Mouse (Mus musculus) MEL (cell line): ENCODE measurements at regions not wholly inside any gene's neighbourhood (a gene's known extent, or its start where the extent isn't known, plus 50 kb on each side); places are given as distances from the start of the nearest gene placed in this dataset.

ENCODE experiments used
- DNase-seq: peaks from one replicate; pipeline ENCODE4 v3.0.0; 2011; ENCODE audit warnings: low read depth, low spot score
- H3K27ac ChIP-seq: 2 replicates; pipeline ENCODE4 v1.5.1; 2012; ENCODE audit warnings: low read depth, mild to moderate bottlenecking, control low read depth, low read length, moderate library complexity; ENCODE audit not compliant: control insufficient read depth
- H3K27me3 ChIP-seq, 2 experiments: fragments of 150-350 bp in 1 of 2; sonication (generic) in 1 of 2; 2 replicates each; pipeline ENCODE4 v1.6.1; 2012; ENCODE audit warnings: low read length in 2 of 2, mild to moderate bottlenecking in 2 of 2, improper control_type of control experiment in 1 of 2, moderate library complexity in 1 of 2; ENCODE audit not compliant: insufficient read depth in 2 of 2, control insufficient read depth in 1 of 2
- H3K36me3 ChIP-seq, 2 experiments: 2 replicates each; pipeline ENCODE4 v1.6.1; 2012 to 2014; ENCODE audit warnings: low read length in 2 of 2, improper control_type of control experiment in 1 of 2, inconsistent platforms in 1 of 2, mild to moderate bottlenecking in 1 of 2; ENCODE audit not compliant: insufficient read depth in 2 of 2, control insufficient read depth in 1 of 2
- H3K4me1 ChIP-seq, 2 experiments: fragments of 150-350 bp in 1 of 2; sonication (generic) in 1 of 2; 2 replicates each; pipeline ENCODE4 v1.6.1; 2012; ENCODE audit warnings: low read length in 2 of 2, improper control_type of control experiment in 1 of 2, mild to moderate bottlenecking in 1 of 2; ENCODE audit not compliant: insufficient read depth in 2 of 2, control insufficient read depth in 1 of 2
- H3K4me3 ChIP-seq, 2 experiments: fragments of 150-350 bp in 1 of 2; sonication (generic) in 1 of 2; 2 replicates each; pipeline ENCODE4 v1.5.1; 2012; ENCODE audit warnings: low read depth in 2 of 2, low read length in 2 of 2, mild to moderate bottlenecking in 2 of 2, moderate library complexity in 2 of 2, control low read depth in 1 of 2, improper control_type of control experiment in 1 of 2; ENCODE audit not compliant: control insufficient read depth in 1 of 2, insufficient read depth in 1 of 2
- H3K79me2 ChIP-seq: 2 replicates; pipeline ENCODE4 v1.6.1; 2012; ENCODE audit warnings: mild to moderate bottlenecking, low read length, moderate library complexity; ENCODE audit not compliant: control insufficient read depth, poor library complexity, insufficient read depth
- H3K9ac ChIP-seq: 2 replicates; pipeline ENCODE4 v1.6.1; 2012; ENCODE audit warnings: low read depth, mild to moderate bottlenecking, control low read depth, low read length, moderate library complexity; ENCODE audit not compliant: control insufficient read depth, poor library complexity, severe bottlenecking
- H3K9me3 ChIP-seq: fragments of 150-350 bp; sonication (generic); replicated peaks from 2 replicates; pipeline ENCODE4 v1.6.1; 2012; ENCODE audit warnings: mild to moderate bottlenecking, low read length, improper control_type of control experiment, moderate library complexity; ENCODE audit not compliant: insufficient read depth
- CHD1 ChIP-seq: IDR thresholded peaks from 2 replicates; pipeline ENCODE4 v1.6.1; 2012; ENCODE audit warnings: low read depth, mild to moderate bottlenecking, inconsistent platforms, low read length, improper control_type of control experiment
- CHD2 ChIP-seq: IDR thresholded peaks from 2 replicates; pipeline ENCODE4 v1.6.1; 2011; ENCODE audit warnings: low read length, improper control_type of control experiment
- ETS1 ChIP-seq: IDR thresholded peaks from 2 replicates; pipeline ENCODE4 v1.6.1; 2012; ENCODE audit warnings: low read depth, mild to moderate bottlenecking, inconsistent platforms, low read length, improper control_type of control experiment, moderate library complexity
- MAFK ChIP-seq: IDR thresholded peaks from 2 replicates; pipeline ENCODE4 v1.6.1; 2011; ENCODE audit warnings: low read depth, mild to moderate bottlenecking, low read length, improper control_type of control experiment, borderline replicate concordance
- MAX ChIP-seq: IDR thresholded peaks from 2 replicates; pipeline ENCODE4 v1.6.1; 2011; ENCODE audit warnings: low read length, improper control_type of control experiment
- POLR2A ChIP-seq, 2 experiments: IDR thresholded peaks; 2 replicates each; pipeline ENCODE4 v1.6.1; 2011 to 2012; ENCODE audit warnings: low read length in 2 of 2, mild to moderate bottlenecking in 2 of 2, control low read depth in 1 of 2, improper control_type of control experiment in 1 of 2, low read depth in 1 of 2, moderate library complexity in 1 of 2; ENCODE audit not compliant: control insufficient read depth in 1 of 2, insufficient read depth in 1 of 2, poor library complexity in 1 of 2
- POLR2AphosphoS2 ChIP-seq: IDR thresholded peaks from 2 replicates; pipeline ENCODE4 v1.6.1; 2011; ENCODE audit warnings: low read length, improper control_type of control experiment
- POLR2AphosphoS5 ChIP-seq: IDR thresholded peaks from 2 replicates; pipeline ENCODE4 v1.6.1; 2012; ENCODE audit warnings: low read depth, borderline replicate concordance, mild to moderate bottlenecking, inconsistent platforms, low read length, moderate library complexity, mixed read lengths
- TBP ChIP-seq: IDR thresholded peaks from 2 replicates; pipeline ENCODE4 v1.8.0; 2011; ENCODE audit warnings: low read depth, low read length, improper control_type of control experiment
- UBTF ChIP-seq: IDR thresholded peaks from 2 replicates; pipeline ENCODE4 v1.6.1; 2012; ENCODE audit warnings: low read depth, mild to moderate bottlenecking, inconsistent platforms, low read length, improper control_type of control experiment, moderate library complexity, borderline replicate concordance; ENCODE audit not compliant: insufficient read depth
- ZMIZ1 ChIP-seq: IDR thresholded peaks from 2 replicates; pipeline ENCODE4 v1.6.1; 2012; ENCODE audit warnings: low read depth, mild to moderate bottlenecking, inconsistent platforms, low read length, improper control_type of control experiment, moderate library complexity
- ZNF384 ChIP-seq: IDR thresholded peaks from 2 replicates; pipeline ENCODE4 v1.6.1; 2012; ENCODE audit warnings: low read depth, mild to moderate bottlenecking, inconsistent platforms, low read length, improper control_type of control experiment

DNA sequence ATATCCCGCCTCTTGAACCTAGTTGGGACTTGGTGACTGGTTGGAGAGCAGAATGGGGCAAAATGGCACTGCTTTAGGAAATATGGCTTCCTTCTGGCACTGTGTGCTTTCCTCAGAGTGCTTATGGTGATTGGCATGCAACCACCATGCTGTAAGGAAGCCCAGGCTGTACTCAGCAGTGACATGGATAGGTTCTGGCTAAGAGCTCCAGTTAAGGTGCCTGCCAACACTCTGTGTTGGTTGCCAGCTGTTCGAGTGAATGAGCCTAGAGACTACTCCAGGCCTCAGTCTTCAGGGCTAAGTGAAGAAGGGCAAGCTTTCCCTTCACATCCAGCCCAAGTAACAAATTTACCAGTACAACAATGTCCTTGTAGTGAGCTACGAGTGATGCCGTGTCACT, 301.9 kb downstream of the Otol1 start:
- H3K9ac ChIP-seq: no peak overlapping the region
- no peaks in the 10 kb centered on the region for H3K27me3 ChIP-seq
- no peaks in the 10 kb centered on the region for H3K36me3 ChIP-seq
- H3K4me1 ChIP-seq: no peaks in the 10 kb centered on the region
- no peaks in the 10 kb centered on the region for H3K9me3 ChIP-seq
- TF ChIP-seq ETS1: no peak
- TF ChIP-seq ZMIZ1: no peak
- DNase-seq: no peak
- H3K27ac ChIP-seq: no peak overlapping the region
- H3K79me2 ChIP-seq: no peaks in the 10 kb centered on the region
- H3K4me3 ChIP-seq: no peak overlapping the region

DNA sequence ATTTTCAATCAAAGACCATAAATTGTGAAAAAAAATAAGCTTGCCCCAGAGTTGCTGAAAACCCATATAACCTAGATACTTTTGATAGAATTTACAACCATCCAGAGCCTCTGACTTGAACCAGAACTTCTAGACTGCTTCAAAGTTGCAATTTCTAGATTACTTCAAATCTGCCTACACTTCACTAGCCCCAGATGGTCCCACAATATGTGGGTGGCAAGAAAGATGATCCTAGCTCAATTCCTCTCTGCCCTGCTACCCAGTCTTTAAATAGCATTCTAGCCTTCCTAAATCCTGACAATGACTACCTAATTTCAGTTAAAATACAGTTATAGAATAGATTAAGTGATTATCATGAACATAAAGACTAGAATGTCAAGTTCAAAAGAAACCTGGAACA, 303.6 kb downstream of the Otol1 start:
- Histone ChIP-seq H3K4me3 (no peak overlapping the region), H3K27me3 (no peaks in the 10 kb centered on the region), H3K9me3 (no peaks in the 10 kb centered on the region), H3K9ac (no peak overlapping the region), H3K36me3 (no peaks in the 10 kb centered on the region), H3K4me1 (no peaks in the 10 kb centered on the region), H3K27ac (no peak overlapping the region), H3K79me2 (no peaks in the 10 kb centered on the region)
- no peak for DNase-seq
- TF ChIP-seq ZNF384: no peak
- no peak for TF ChIP-seq CHD1
- TF ChIP-seq CHD2: no peak
- TF ChIP-seq, all 39 proteins: peak for 0

DNA sequence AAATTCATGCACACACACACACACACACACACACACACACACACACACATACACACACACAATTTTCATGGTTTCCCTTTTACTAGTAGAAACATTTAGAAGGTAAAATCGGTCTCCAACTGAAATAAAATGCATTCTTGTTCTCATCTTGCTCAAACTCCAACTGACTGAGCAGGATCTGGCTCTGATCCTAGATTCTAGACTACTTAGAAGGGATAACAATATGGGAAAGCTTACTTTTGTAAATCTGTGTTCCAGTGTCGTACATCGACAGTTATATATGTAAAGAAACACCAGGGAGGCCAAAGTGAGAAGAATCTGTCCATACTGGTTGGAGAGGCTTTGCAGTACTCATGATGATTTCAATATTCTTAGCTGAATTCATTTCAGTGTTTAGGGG, 304.6 kb downstream of the Otol1 start:
- Histone ChIP-seq H3K9ac (no peak overlapping the region), H3K79me2 (no peaks in the 10 kb centered on the region), H3K27me3 (no peaks in the 10 kb centered on the region), H3K9me3 (no peaks in the 10 kb centered on the region), H3K4me1 (no peaks in the 10 kb centered on the region), H3K4me3 (no peak overlapping the region), H3K27ac (no peak overlapping the region), H3K36me3 (no peaks in the 10 kb centered on the region)
- TF ChIP-seq UBTF (no peak), POLR2A (IDR thresholded peaks at IDR 0.05; ENCODE audit: control insufficient read depth in 1 of 2, insufficient read depth in 1 of 2, low read depth in 1 of 2, low read length in 2 of 2, poor library complexity in 1 of 2) (no peak), POLR2AphosphoS5 (no peak), TBP (no peak), POLR2AphosphoS2 (no peak), MAFK (no peak), MAX (no peak)
- DNase-seq: no peak
